Mouse (Mus musculus) heart, embryonic 10.5 days (tissue): ENCODE measurements around the gene Lrrtm4. TPM values are rescaled to one million over a fixed set of nuclear protein-coding genes. Genes with fewer than 3 reads are reported as not detected.

Source experiments
- DNase-seq: peaks from one replicate; pipeline ENCODE4 v3.0.0-alpha.2; 2017; ENCODE audit warnings: low spot score
- H3K27ac ChIP-seq: fragments of 300-500 bp; sonication (generic); 2 replicates; pipeline ENCODE4 v1.5.1; 2016; ENCODE audit warnings: mild to moderate bottlenecking
- H3K27me3 ChIP-seq: fragments of 300-500 bp; sonication (generic); 2 replicates; pipeline ENCODE4 v1.6.1; 2016; ENCODE audit warnings: mild to moderate bottlenecking; ENCODE audit not compliant: poor library complexity, insufficient read depth, severe bottlenecking
- H3K36me3 ChIP-seq: fragments of 300-500 bp; sonication (generic); 2 replicates; pipeline ENCODE4 v1.6.1; 2016; ENCODE audit warnings: mild to moderate bottlenecking, moderate library complexity
- H3K4me1 ChIP-seq: fragments of 300-500 bp; sonication (generic); 2 replicates; pipeline ENCODE4 v1.6.1; 2016; ENCODE audit warnings: mild to moderate bottlenecking
- H3K4me3 ChIP-seq: fragments of 300-500 bp; sonication (generic); 2 replicates; pipeline ENCODE4 v1.5.1; 2016; ENCODE audit warnings: mild to moderate bottlenecking, moderate library complexity
- H3K9me3 ChIP-seq: fragments of 300-500 bp; sonication (generic); 2 replicates; pipeline ENCODE4 v1.6.1; 2016; ENCODE audit warnings: mild to moderate bottlenecking, moderate library complexity
- WGBS: fragments of 180-500 bp; shearing (Covaris S2); methylation state at CpG from one replicate; pipeline ENCODE4 v1.1.7; 2016; 5-methylcytosine and 5-hydroxymethylcytosine counted together
- polyA plus RNA-seq: library from polyadenylated mRNA; unstranded; fragments of >200 nt; fragmentation: Nextera tagmentation; extraction: Ambion mirVana; gene quantifications from 2 replicates; pipeline ENCODE4 v1.2.1, GENCODE M21; 2016

The Lrrtm4 gene
- polyA plus RNA-seq, 1 experiment from 2014 or later, result 2.1 TPM

DNA sequence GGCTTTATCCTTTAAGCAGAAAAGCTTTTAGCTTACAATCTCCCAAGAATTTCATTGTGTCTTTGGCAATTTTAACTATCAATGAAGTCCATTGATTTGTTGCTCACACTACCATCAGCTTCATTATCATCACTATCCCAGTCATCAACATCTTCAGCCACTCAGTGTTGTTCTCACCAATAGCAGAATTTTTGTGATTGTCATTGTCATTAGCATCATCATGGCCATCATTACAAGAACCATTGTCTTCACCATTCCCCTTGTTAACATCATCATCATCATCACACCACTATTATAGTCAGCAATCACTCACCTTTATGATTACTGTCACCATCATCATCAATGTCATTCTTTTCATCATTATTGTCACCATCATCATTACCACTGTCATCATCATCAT lies 344.9 kb downstream of the Lrrtm4 start:
- H3K27me3 ChIP-seq, result no peaks in the 10 kb centered on the region
- DNase-seq, result no peak

DNA sequence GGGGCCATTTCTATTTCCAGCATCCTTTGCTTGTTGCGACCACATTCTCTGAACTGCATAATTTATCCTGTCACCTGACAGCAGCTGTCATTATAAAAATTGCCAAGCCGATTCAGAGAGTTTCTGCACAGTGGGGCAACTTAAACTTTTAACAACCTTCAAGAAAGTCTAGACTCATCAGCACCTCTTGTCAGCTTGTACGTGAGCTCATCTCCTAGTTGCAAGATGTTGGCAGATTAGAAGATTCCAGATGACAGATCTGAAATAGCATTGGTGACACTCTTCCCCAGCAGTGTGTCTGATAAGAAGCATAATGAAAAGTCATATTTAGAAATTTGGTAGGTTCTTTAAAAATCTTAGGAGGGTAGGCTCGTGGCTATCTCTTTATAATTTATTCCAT lies 347.9 kb downstream of the Lrrtm4 start:
- 69% methylated on average over 4 of the region's 4 CpGs for WGBS
- no peaks in the 10 kb centered on the region for H3K4me1 ChIP-seq

More for the DNA sequence above, 344.9 kb downstream of the Lrrtm4 start:
- Histone ChIP-seq H3K27ac (no peak overlapping the region), H3K4me1 (no peaks in the 10 kb centered on the region), H3K36me3 (no peaks in the 10 kb centered on the region), H3K9me3 (no peaks in the 10 kb centered on the region), H3K4me3 (no peak overlapping the region)

DNA sequence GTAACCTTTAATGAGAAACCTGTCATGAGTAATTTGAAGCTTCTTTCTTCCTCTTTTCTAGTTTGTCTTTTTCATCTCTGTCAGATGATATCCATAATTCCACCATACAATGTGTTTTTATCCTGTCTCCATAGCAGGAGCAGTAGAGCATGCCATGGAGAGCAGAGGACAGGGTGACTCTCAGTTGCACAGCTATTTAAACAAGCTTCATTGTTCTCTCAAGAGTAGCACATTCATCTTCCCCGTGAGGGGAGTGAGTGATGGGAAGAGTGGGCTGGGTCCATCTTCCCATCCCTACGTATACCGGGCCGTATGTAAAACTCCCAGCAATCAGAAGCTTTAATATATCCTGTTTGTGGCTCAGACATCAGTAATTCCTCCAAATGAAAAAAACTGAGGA lies 370.9 kb downstream of the Lrrtm4 start:
- H3K9me3 ChIP-seq, result no peaks in the 10 kb centered on the region

More for the DNA sequence above, 347.9 kb downstream of the Lrrtm4 start:
- no peaks in the 10 kb centered on the region for H3K36me3 ChIP-seq
- no peaks in the 10 kb centered on the region for H3K27me3 ChIP-seq
- no peak for DNase-seq
- no peaks in the 10 kb centered on the region for H3K9me3 ChIP-seq
- no peak overlapping the region for H3K27ac ChIP-seq
- H3K4me3 ChIP-seq, result no peak overlapping the region

DNA sequence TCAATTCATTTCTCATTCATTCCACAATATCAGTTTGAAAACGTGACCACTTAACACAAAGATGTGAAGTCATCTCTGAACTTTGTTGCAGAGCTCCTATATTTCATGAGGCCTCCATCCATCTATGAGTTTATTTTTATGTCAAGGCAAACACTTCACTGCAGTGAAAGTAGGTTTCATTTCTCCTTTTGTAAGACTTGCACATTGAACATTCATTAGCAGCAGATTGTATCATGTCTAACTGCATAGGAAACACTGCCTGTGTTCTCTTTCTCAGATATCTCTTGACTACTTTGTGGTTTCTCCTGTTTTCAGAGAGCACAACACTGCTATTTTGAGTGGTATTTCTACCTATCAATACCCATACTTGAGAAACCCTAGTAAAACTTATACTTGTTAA lies 388.1 kb downstream of the Lrrtm4 start:
- 78% methylated on average over 1 of the region's 1 CpGs for WGBS
- no peak for DNase-seq
- no peaks in the 10 kb centered on the region for H3K27me3 ChIP-seq
- H3K36me3 ChIP-seq, result no peaks in the 10 kb centered on the region
- no peaks in the 10 kb centered on the region for H3K9me3 ChIP-seq
- H3K27ac ChIP-seq, result no peak overlapping the region
- no peak overlapping the region for H3K4me3 ChIP-seq
- no peaks in the 10 kb centered on the region for H3K4me1 ChIP-seq

More for the DNA sequence above, 370.9 kb downstream of the Lrrtm4 start:
- H3K36me3 ChIP-seq, result no peaks in the 10 kb centered on the region
- no peak overlapping the region for H3K4me3 ChIP-seq
- no peaks in the 10 kb centered on the region for H3K27me3 ChIP-seq
- no peak overlapping the region for H3K27ac ChIP-seq
- no peak for DNase-seq
- no peaks in the 10 kb centered on the region for H3K4me1 ChIP-seq
- 82% methylated on average over 4 of the region's 4 CpGs for WGBS

DNA sequence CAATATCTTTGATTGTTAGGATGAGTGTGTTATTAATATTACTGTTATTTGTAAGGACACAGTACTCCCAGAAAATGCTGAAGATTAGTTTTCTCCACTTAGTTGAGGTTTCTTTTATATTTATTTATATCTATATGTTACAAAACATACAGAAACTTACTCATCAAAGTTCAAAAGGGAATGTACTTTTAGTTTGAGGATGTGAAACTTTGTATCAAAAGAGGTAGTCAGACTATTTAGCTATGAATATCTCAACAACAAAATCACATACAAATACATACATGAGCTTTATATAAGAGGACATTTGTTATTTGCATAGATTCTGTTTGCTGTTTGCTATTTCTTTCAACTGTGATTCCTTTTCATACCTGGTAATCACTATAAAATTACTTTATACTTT lies 421.5 kb downstream of the Lrrtm4 start:
- H3K4me1 ChIP-seq, result no peaks in the 10 kb centered on the region
- H3K4me3 ChIP-seq, result no peak overlapping the region
- no peaks in the 10 kb centered on the region for H3K36me3 ChIP-seq
- no peaks in the 10 kb centered on the region for H3K27me3 ChIP-seq
- DNase-seq, result no peak
- H3K9me3 ChIP-seq, result no peaks in the 10 kb centered on the region
- no peak overlapping the region for H3K27ac ChIP-seq

DNA sequence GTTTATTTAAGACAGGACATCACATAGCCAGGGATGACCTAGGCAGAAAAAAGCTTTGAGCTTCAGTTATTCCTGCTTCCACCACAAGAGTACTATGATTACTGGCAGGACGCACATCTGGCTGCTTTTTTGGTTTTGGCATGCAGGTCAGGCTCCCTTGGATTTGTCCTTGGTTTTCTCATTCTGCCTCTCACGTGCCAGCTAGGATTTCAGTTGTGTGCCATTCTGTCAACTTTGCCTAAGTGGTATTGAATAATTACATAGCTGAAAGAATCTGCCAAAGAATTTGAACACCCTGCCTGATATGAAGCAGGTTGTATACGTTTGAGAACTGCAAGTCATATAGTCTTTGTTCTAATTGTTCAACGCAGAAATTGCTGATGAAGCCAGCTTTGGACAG lies 451.9 kb downstream of the Lrrtm4 start:
- Histone ChIP-seq H3K27me3 (no peaks in the 10 kb centered on the region), H3K36me3 (no peaks in the 10 kb centered on the region), H3K4me3 (no peak overlapping the region), H3K4me1 (no peaks in the 10 kb centered on the region), H3K27ac (no peak overlapping the region), H3K9me3 (no peaks in the 10 kb centered on the region)
- no peak for DNase-seq
- WGBS, result 75% methylated on average over 4 of the region's 4 CpGs

DNA sequence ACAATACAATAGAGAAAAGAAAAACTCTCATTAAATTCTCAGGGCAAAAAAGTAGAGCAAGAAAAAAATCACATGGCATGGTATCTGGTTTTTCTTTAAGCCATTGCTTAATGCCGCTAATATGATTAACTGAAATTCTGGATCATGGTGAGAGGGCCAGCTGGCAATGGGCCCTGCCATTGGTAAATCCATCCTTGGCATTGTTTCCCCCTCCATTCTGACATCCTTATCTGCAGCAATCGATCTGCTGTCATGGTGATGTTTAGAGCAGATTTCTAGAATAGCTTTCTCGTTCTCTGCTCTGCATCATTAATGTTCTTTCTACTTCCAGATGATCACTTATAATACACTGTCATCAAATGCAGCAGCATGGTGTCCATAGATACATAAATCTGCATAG lies 457.5 kb downstream of the Lrrtm4 start:
- no peak for DNase-seq
- H3K4me1 ChIP-seq, result no peaks in the 10 kb centered on the region
- WGBS, result 88% methylated on average over 3 of the region's 3 CpGs

DNA sequence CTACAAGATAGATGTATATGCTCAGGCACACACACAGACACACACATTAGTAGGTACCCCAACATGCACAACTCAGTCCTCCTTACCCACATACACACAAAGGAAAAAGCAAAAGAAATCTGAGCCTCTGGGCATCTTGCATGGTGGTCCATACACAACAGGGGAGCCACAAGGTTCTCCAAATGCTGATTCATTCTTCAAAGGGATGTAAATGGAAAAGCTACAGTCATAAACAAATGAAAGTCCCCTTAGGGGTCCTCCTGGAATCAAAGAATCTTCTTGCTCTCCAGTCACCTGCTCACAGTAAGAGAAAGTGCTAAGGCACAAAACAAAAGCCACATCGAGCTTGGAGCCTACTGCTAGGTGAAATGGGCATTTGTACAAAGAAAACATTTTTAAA lies 526.3 kb downstream of the Lrrtm4 start:
- Histone ChIP-seq H3K36me3 (no peaks in the 10 kb centered on the region), H3K27ac (no peak overlapping the region), H3K4me3 (no peak overlapping the region), H3K27me3 (no peaks in the 10 kb centered on the region), H3K9me3 (no peaks in the 10 kb centered on the region), H3K4me1 (no peaks in the 10 kb centered on the region)
- no peak for DNase-seq
- WGBS, result 38% methylated on average over 1 of the region's 1 CpGs

More for the DNA sequence above, 457.5 kb downstream of the Lrrtm4 start:
- H3K36me3 ChIP-seq, result no peaks in the 10 kb centered on the region
- H3K9me3 ChIP-seq, result no peaks in the 10 kb centered on the region
- no peak overlapping the region for H3K27ac ChIP-seq
- no peaks in the 10 kb centered on the region for H3K27me3 ChIP-seq
- no peak overlapping the region for H3K4me3 ChIP-seq

DNA sequence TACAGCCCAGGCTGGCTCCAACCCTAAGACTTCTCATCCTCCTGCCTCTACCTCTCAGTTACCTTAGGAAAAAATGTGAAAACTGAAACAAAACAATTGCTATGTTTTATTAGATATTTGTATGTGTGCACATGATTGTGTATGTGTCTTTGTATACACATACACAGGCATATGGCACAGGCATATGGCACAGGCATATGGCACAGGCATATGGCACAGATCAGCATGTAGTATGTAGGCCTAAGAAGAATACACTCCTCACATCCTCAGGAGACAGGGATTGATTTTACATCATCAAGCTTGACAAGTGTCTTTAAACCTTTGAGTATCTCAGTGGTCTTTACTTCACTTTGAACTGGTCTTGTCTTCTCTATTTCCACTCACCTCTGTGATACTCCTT lies 531.2 kb downstream of the Lrrtm4 start:
- no peaks in the 10 kb centered on the region for H3K4me1 ChIP-seq
- H3K9me3 ChIP-seq, result no peaks in the 10 kb centered on the region
- no peaks in the 10 kb centered on the region for H3K36me3 ChIP-seq
- no peak for DNase-seq
- H3K27me3 ChIP-seq, result no peaks in the 10 kb centered on the region
- no peak overlapping the region for H3K27ac ChIP-seq
- H3K4me3 ChIP-seq, result no peak overlapping the region

DNA sequence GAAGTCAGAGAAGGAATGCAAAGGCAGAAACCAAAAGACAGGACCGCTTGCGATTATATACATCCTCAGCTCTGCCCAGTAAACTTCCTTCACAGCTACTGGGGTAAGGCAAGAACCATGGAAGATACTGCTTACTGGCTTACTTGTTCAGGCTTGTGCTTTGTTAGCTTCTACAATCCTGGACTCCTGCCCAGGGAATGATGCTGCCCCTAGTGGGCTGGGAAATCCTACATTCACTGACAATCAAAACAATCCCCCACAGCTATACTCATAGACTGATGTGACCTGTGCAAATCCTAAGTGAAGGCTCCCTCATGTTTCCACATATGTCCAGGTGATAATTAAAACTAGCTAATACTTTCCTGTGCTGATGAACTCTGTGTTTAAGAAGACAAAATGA lies 534.7 kb downstream of the Lrrtm4 start:
- no peak for DNase-seq
- no peaks in the 10 kb centered on the region for H3K9me3 ChIP-seq
- no peaks in the 10 kb centered on the region for H3K4me1 ChIP-seq
- H3K4me3 ChIP-seq, result no peak overlapping the region
- no peaks in the 10 kb centered on the region for H3K36me3 ChIP-seq
- no peaks in the 10 kb centered on the region for H3K27me3 ChIP-seq
- 90% methylated on average over 2 of the region's 2 CpGs for WGBS
- no peak overlapping the region for H3K27ac ChIP-seq

DNA sequence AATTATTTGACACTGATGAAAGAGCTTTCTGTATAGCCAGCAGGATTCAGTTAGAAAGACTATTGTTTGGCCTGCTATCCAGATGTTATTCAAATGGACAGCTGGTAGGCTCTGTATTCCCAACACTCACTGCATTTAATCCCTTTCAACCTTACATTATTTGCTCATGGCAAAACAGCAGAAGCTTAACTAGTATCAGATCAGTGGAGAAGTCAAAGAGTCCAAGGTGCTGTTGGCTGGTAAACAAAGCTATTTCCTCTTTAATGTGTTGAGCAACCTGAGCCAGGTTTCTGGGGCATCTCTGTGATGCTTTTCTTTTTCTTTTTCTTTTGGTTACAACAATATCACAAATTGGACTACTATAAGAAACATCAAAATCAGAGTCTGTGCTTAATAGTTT lies 536.3 kb downstream of the Lrrtm4 start:
- Histone ChIP-seq H3K36me3 (no peaks in the 10 kb centered on the region), H3K4me1 (no peaks in the 10 kb centered on the region), H3K27me3 (no peaks in the 10 kb centered on the region), H3K4me3 (no peak overlapping the region), H3K27ac (no peak overlapping the region), H3K9me3 (no peaks in the 10 kb centered on the region)
- DNase-seq, result no peak

DNA sequence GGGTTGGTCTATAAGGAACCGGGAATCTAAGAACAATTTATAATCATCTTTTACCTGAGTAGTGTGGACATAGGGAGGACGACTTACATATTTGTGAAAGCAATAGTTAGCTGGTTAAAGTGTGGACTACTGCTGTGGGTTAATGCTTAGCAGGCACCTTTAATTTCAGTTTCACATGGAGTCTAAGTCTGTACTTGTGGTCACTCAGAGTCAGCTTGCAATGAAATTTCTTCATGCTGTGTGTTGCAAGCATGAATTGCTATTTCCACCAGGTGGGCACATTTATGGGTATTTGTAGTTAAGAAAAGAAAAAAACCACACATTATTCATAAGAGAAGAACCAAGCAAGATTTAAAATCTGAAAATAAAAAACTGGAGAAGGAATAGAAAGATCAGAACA lies 558.5 kb downstream of the Lrrtm4 start:
- 87% methylated on average over 2 of the region's 2 CpGs for WGBS
- H3K9me3 ChIP-seq, result no peaks in the 10 kb centered on the region
- no peak overlapping the region for H3K4me3 ChIP-seq
- no peaks in the 10 kb centered on the region for H3K4me1 ChIP-seq
- no peaks in the 10 kb centered on the region for H3K36me3 ChIP-seq
- no peak for DNase-seq
- H3K27me3 ChIP-seq, result no peaks in the 10 kb centered on the region
- H3K27ac ChIP-seq, result no peak overlapping the region

DNA sequence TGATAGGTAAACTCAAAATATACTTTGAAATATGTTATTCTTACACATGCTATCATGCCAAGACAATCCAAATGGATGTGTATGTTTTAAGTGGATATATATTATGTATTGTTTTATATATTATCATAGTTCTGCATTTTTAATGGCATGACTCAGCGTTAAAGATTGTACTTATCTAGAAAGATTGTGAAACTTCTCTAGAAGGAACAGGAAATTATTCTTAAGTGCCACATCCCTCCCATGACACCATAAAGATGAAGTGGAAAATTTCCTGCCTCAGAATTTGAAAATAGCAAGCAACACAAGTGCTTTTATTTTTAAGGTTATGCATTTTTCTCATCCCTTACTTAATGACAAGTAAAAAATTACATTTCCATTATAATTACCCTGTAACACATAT lies 563.5 kb downstream of the Lrrtm4 start:
- WGBS, result 85% methylated on average over 1 of the region's 1 CpGs
- Histone ChIP-seq H3K27ac (no peak overlapping the region), H3K27me3 (no peaks in the 10 kb centered on the region), H3K4me3 (no peak overlapping the region), H3K4me1 (no peaks in the 10 kb centered on the region), H3K36me3 (no peaks in the 10 kb centered on the region), H3K9me3 (no peaks in the 10 kb centered on the region)
- no peak for DNase-seq

DNA sequence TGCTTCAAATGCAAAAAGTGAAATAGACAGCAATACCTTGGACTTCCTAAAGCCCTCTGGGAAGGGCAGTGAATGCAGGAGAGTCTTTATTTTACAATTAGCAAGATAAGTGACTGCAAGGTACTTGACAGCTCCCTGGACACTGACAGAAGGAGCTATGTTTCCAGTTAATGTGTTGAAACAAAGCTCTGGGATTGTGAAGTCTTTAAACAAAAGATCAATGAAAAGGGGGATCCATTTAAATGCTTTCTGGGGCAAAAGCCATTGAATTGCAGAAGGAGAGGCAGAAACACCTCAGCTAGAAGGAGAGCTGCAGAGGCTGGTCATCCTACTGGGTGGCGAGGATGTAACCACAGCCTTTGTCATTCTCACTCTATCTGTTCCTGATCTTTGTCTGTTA lies 571.1 kb downstream of the Lrrtm4 start:
- no peak for DNase-seq
- no peak overlapping the region for H3K27ac ChIP-seq
- whole genome bisulfite sequencing, result 58% methylated on average over 1 of the region's 1 CpGs
- no peak overlapping the region for H3K4me3 ChIP-seq
- H3K36me3 ChIP-seq, result no peaks in the 10 kb centered on the region
- H3K4me1 ChIP-seq, result no peaks in the 10 kb centered on the region
- H3K9me3 ChIP-seq, result no peaks in the 10 kb centered on the region
- no peaks in the 10 kb centered on the region for H3K27me3 ChIP-seq
